Mouse (Mus musculus): ENCODE measurements around the gene Sez6l2. TPM values are rescaled to one million over a fixed set of nuclear protein-coding genes. Genes with fewer than 3 reads are reported as not detected.

The Sez6l2 gene
- polyA plus RNA-seq, 1 experiment from 2014 or later: 6.7 TPM

- Histone ChIP-seq H3K27ac (ENCODE audit: low read depth, low read length) (no peak overlapping the region), H3K9me3 (ENCODE audit: control insufficient read depth, low read length) (no peaks in the 10 kb centered on the region), H3K27me3 (ENCODE audit: control insufficient read depth, insufficient read depth, low read length) (no peaks in the 10 kb centered on the region), H3K9ac (ENCODE audit: low read length) (no peak overlapping the region), H3K4me3 (ENCODE audit: low read depth, low read length) (no peak overlapping the region), H3K4me2 (ENCODE audit: low read depth, low read length, severe bottlenecking) (no peak overlapping the region), H3K36me3 (ENCODE audit: control insufficient read depth, insufficient read depth, low read length) (peaks cover 2% of the 10 kb centered on the region), H3K4me1 (replicated peaks; ENCODE audit: control insufficient read depth, insufficient read depth, low read length) (peaks cover 6% of the 10 kb centered on the region)
- no peak for DNase-seq (ENCODE audit: low spot score)
- ATAC-seq (replicated peaks; ENCODE audit: low FRiP score): no peak
- 96% methylated on average over 6 of the region's 6 CpGs for WGBS
Measured at GRCm38 (mm10) chr7:127013385-127013784, 63.0 kb downstream of the Sez6l2 start.

DNA sequence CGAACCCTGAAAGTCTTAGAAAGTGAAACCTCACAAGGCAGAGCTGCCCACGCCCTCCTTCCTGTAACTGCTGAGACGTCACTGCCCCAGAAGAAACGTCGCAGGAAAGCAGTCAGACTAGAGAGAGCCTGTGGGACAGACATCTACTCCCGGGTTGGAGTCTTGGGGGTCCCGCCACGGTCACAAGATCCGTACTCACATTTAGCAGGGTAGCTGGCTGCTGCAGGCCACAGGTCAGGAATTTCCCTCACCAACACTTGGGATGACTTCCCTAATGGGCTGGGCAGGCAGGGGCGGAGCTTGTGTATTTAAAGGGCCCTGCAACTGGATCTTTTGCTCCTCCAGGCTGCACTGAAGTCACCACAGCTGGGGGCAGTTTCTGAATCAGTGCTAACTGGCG is 64.0 kb downstream of the Sez6l2 start, which contains the start of gene Mvp:
Mvp (minus strand) TSS at position 302 of the 400 bp plus-strand sequence.
- H3K27ac ChIP-seq (ENCODE audit: low read depth, low read length): no peak within 1 kb of the TSS
- H3K9me3 ChIP-seq (ENCODE audit: control insufficient read depth, low read length): no peaks in the 10 kb centered on the region
- 77% methylated on average over 11 of the region's 11 CpGs for WGBS
- H3K36me3 ChIP-seq (ENCODE audit: control insufficient read depth, insufficient read depth, low read length): peaks cover 2% of the 10 kb centered on the region
- no peak within 1 kb of the TSS for H3K9ac ChIP-seq (ENCODE audit: low read length)
- ATAC-seq (replicated peaks; ENCODE audit: low FRiP score): no peak
- DNase-seq (ENCODE audit: low spot score): no peak
- H3K27me3 ChIP-seq (ENCODE audit: control insufficient read depth, insufficient read depth, low read length): no peaks in the 10 kb centered on the region
- H3K4me2 ChIP-seq (ENCODE audit: low read depth, low read length, severe bottlenecking): 0 out of 2 replicates have a peak within 1 kb of the TSS, but pooled peaks have one; percentile 6
- H3K4me1 ChIP-seq (replicated peaks; ENCODE audit: control insufficient read depth, insufficient read depth, low read length): peaks cover 9% of the 10 kb centered on the region
- H3K4me3 ChIP-seq (ENCODE audit: low read depth, low read length): no peak within 1 kb of the TSS; the same call in 1 of the 2 replicates

GRCm38 (mm10) chr7:127014993-127015392 is 64.6 kb downstream of the Sez6l2 start:
- no peaks in the 10 kb centered on the region for H3K9me3 ChIP-seq (ENCODE audit: control insufficient read depth, low read length)
- no peak overlapping the region for H3K4me3 ChIP-seq (ENCODE audit: low read depth, low read length)
- ATAC-seq (replicated peaks; ENCODE audit: low FRiP score) (no peak), DNase-seq (ENCODE audit: low spot score) (no peak)
- H3K36me3 ChIP-seq (ENCODE audit: control insufficient read depth, insufficient read depth, low read length): peaks cover 2% of the 10 kb centered on the region
- H3K4me2 ChIP-seq (ENCODE audit: low read depth, low read length, severe bottlenecking): no peak overlapping the region
- H3K27me3 ChIP-seq (ENCODE audit: control insufficient read depth, insufficient read depth, low read length): no peaks in the 10 kb centered on the region
- H3K27ac ChIP-seq (ENCODE audit: low read depth, low read length): no peak overlapping the region
- H3K4me1 ChIP-seq (replicated peaks; ENCODE audit: control insufficient read depth, insufficient read depth, low read length): peaks cover 9% of the 10 kb centered on the region
- H3K9ac ChIP-seq (ENCODE audit: low read length): no peak overlapping the region
- 92% methylated on average over 12 of the region's 12 CpGs for WGBS

- 3% methylated on average over 10 of the region's 10 CpGs for WGBS
- DNase-seq (ENCODE audit: low spot score) (peak; percentile 63), ATAC-seq (replicated peaks; ENCODE audit: low FRiP score) (no peak; the same call in 1 of the 2 replicates)
- Histone ChIP-seq H3K27ac (ENCODE audit: low read depth, low read length) (peak overlapping the region; percentile 93), H3K4me1 (replicated peaks; ENCODE audit: control insufficient read depth, insufficient read depth, low read length) (peaks cover 11% of the 10 kb centered on the region), H3K4me3 (ENCODE audit: low read depth, low read length) (peak overlapping the region; percentile 77), H3K9ac (ENCODE audit: low read length) (peak overlapping the region; percentile 94), H3K4me2 (ENCODE audit: low read depth, low read length, severe bottlenecking) (peak overlapping the region; percentile 96), H3K9me3 (ENCODE audit: control insufficient read depth, low read length) (no peaks in the 10 kb centered on the region), H3K36me3 (ENCODE audit: control insufficient read depth, insufficient read depth, low read length) (peaks cover 2% of the 10 kb centered on the region), H3K27me3 (ENCODE audit: control insufficient read depth, insufficient read depth, low read length) (no peaks in the 10 kb centered on the region)
Measured at GRCm38 (mm10) chr7:127016081-127016480, 65.7 kb downstream of the Sez6l2 start.

DNA sequence TGATC is 65.9 kb downstream of the Sez6l2 start, which contains the start of gene Pagr1b:
Pagr1b (minus strand) TSS at position 4 of the 5 bp plus-strand sequence.
- ATAC-seq (replicated peaks; ENCODE audit: low FRiP score) (no peak), DNase-seq (ENCODE audit: low spot score) (no peak)
- no peaks in the 10 kb centered on the region for H3K27me3 ChIP-seq (ENCODE audit: control insufficient read depth, insufficient read depth, low read length)
- peak within 1 kb of the TSS; percentile 77 for H3K4me3 ChIP-seq (ENCODE audit: low read depth, low read length)
- H3K4me1 ChIP-seq (replicated peaks; ENCODE audit: control insufficient read depth, insufficient read depth, low read length): peaks cover 13% of the 10 kb centered on the region
- H3K27ac ChIP-seq (ENCODE audit: low read depth, low read length): peak within 1 kb of the TSS; percentile 93
- peak within 1 kb of the TSS; percentile 94 for H3K9ac ChIP-seq (ENCODE audit: low read length)
- H3K36me3 ChIP-seq (ENCODE audit: control insufficient read depth, insufficient read depth, low read length): peaks cover 2% of the 10 kb centered on the region
- no peaks in the 10 kb centered on the region for H3K9me3 ChIP-seq (ENCODE audit: control insufficient read depth, low read length)
- H3K4me2 ChIP-seq (ENCODE audit: low read depth, low read length, severe bottlenecking): peak within 1 kb of the TSS; percentile 96

DNA sequence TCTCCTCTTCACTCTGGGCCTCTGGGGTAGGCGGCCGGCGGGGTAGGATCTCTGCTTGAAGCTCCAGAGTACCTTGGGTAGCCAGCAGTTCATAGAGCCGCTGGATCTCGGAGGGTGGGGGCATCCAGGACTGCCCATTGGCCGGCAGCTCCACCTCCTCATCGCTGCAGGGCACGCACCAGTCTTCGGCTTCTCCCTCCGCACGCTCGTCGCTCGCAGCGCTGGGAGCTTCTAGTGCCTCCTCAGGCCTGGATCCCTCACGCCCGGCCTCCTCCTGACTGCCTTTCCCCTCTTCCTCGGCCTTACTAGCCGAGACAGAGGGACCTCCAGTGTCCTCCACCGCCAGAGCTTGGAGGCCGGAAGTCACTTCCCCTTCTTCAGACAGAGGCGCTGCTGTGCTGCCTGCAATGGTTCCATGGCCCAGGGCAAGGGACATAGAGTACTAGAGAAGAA is 66.1 kb downstream of the Sez6l2 start:
- WGBS: under 1% methylated on average over 22 of the region's 22 CpGs
- Histone ChIP-seq H3K4me1 (replicated peaks; ENCODE audit: control insufficient read depth, insufficient read depth, low read length) (peaks cover 15% of the 10 kb centered on the region), H3K9me3 (ENCODE audit: control insufficient read depth, low read length) (no peaks in the 10 kb centered on the region), H3K27ac (ENCODE audit: low read depth, low read length) (peak overlapping the region; percentile 93), H3K4me3 (ENCODE audit: low read depth, low read length) (peak overlapping the region; percentile 77), H3K9ac (ENCODE audit: low read length) (peak overlapping the region; percentile 94), H3K4me2 (ENCODE audit: low read depth, low read length, severe bottlenecking) (peak overlapping the region; percentile 96), H3K36me3 (ENCODE audit: control insufficient read depth, insufficient read depth, low read length) (peaks cover 2% of the 10 kb centered on the region), H3K27me3 (ENCODE audit: control insufficient read depth, insufficient read depth, low read length) (no peaks in the 10 kb centered on the region)
- DNase-seq (ENCODE audit: low spot score) (peak; percentile 80), ATAC-seq (replicated peaks; ENCODE audit: low FRiP score) (peak; percentile 50)

DNA sequence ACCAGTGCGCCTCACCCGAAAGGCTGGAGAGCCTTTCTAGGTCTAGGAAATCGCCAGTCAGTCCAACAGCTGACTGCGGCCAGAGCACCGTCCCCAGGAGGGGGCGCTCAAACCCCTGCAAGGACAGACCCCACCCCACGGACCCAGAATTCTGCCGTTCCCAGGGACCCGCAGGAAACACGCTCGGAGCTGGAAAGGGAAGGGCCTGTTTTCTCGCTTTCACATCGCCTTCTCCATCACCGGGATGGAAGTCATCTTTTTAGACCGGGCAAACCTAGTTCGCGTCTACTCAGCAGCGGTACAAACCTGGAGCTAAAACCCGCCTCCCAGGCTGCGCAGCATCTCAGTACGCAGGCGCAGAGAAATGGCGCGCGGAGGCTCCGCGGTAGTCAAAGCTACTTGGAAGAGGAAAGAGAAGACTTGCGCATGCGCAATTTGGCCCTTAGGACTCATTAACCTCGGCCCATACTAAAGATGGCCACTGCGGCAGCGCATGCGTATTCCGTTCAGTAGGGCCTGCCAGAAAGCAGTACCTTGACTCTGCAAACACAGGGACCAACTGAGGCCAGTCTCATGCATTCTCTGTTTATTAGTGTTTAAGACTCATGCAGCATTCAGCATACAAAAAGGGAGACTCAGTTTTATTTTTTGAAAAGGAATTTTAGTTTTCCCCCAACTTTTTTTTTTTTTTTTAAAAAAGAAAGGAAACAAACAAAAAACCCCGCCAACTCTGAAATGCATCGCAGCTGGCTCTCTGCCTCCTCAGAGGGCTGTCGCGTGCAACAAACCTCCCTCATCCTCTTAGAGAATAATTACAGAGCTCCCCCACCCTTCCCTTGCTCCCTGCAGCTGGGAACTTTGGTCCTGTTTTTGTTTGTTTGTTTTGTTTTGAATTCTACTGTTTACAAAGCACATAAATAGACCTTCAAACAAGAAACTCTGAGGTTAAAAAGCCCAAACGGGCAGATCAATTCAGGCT is 66.9 kb downstream of the Sez6l2 start, which contains the start of gene Pagr1a:
Pagr1a (minus strand) TSS at position 382 of the 979 bp plus-strand sequence.
- ATAC-seq (replicated peaks; ENCODE audit: low FRiP score): peak; percentile 76
- Histone ChIP-seq H3K36me3 (ENCODE audit: control insufficient read depth, insufficient read depth, low read length) (peaks cover 2% of the 10 kb centered on the region), H3K27ac (ENCODE audit: low read depth, low read length) (peak within 1 kb of the TSS; percentile 93)

GRCm38 (mm10) chr7:127017950-127018345 is 67.6 kb downstream of the Sez6l2 start:
- no peak overlapping the region for H3K4me2 ChIP-seq (ENCODE audit: low read depth, low read length, severe bottlenecking)
- 65% methylated on average over 6 of the region's 6 CpGs for WGBS

More for the DNA sequence above, 66.9 kb downstream of the Sez6l2 start, which contains the start of gene Pagr1a:
- Histone ChIP-seq H3K4me2 (ENCODE audit: low read depth, low read length, severe bottlenecking) (peak within 1 kb of the TSS; percentile 96), H3K27me3 (ENCODE audit: control insufficient read depth, insufficient read depth, low read length) (no peaks in the 10 kb centered on the region), H3K9ac (ENCODE audit: low read length) (peak within 1 kb of the TSS; percentile 94), H3K4me1 (replicated peaks; ENCODE audit: control insufficient read depth, insufficient read depth, low read length) (peaks cover 19% of the 10 kb centered on the region), H3K9me3 (ENCODE audit: control insufficient read depth, low read length) (no peaks in the 10 kb centered on the region), H3K4me3 (ENCODE audit: low read depth, low read length) (peak within 1 kb of the TSS; percentile 77)
- DNase-seq (ENCODE audit: low spot score): peak; percentile 99
- WGBS: 4% methylated on average over 39 of the region's 39 CpGs

More at GRCm38 (mm10) chr7:127017950-127018345, 67.6 kb downstream of the Sez6l2 start:
- Histone ChIP-seq H3K4me3 (ENCODE audit: low read depth, low read length) (no peak overlapping the region), H3K27ac (ENCODE audit: low read depth, low read length) (0 out of 2 replicates have a peak overlapping the region, but pooled peaks have one; percentile 1), H3K27me3 (ENCODE audit: control insufficient read depth, insufficient read depth, low read length) (no peaks in the 10 kb centered on the region), H3K4me1 (replicated peaks; ENCODE audit: control insufficient read depth, insufficient read depth, low read length) (peaks cover 24% of the 10 kb centered on the region), H3K9ac (ENCODE audit: low read length) (peak overlapping the region; percentile 35), H3K9me3 (ENCODE audit: control insufficient read depth, low read length) (no peaks in the 10 kb centered on the region), H3K36me3 (ENCODE audit: control insufficient read depth, insufficient read depth, low read length) (peaks cover 4% of the 10 kb centered on the region)
- no peak for DNase-seq (ENCODE audit: low spot score)
- no peak for ATAC-seq (replicated peaks; ENCODE audit: low FRiP score)

Data from forebrain, embryonic 11.5 days (tissue).